Mouse (Mus musculus) kidney, embryonic 14.5 days (tissue): Measurements from ENCODE around the gene Snx29. TPM values are rescaled to one million over a fixed set of nuclear protein-coding genes. Genes with fewer than 3 reads are reported as not detected.
"Not testable (repeated sequence)": the region's sequence is repeated elsewhere in the genome, so short reads cannot be mapped to it uniquely, and the experiment has no call there.

Experiments
- ATAC-seq: fragments of 200-750 bp; cut with Nextera tagmentation; 2 replicates; pipeline ENCODE4 v1.8.0; 2017; ENCODE audit warnings: moderate number of reproducible peaks, mild to moderate bottlenecking, moderate TSS enrichment, moderate library complexity; ENCODE audit not compliant: low FRiP score, low TSS enrichment
- H3K27ac ChIP-seq: fragments of 300-500 bp; sonication (generic); 2 replicates; pipeline ENCODE4 v1.5.1; 2014; ENCODE audit warnings: low read depth, mild to moderate bottlenecking, low read length, moderate library complexity, mixed read lengths
- H3K27me3 ChIP-seq: fragments of 300-500 bp; sonication (generic); 2 replicates; pipeline ENCODE4 v1.6.1; 2014; ENCODE audit warnings: mild to moderate bottlenecking, low read length; ENCODE audit not compliant: control insufficient read depth, insufficient read depth
- H3K36me3 ChIP-seq: fragments of 300-500 bp; sonication (generic); 2 replicates; pipeline ENCODE4 v1.6.1; 2014; ENCODE audit warnings: low read length, mixed read lengths; ENCODE audit not compliant: control insufficient read depth, insufficient read depth
- H3K4me1 ChIP-seq: fragments of 300-500 bp; sonication (generic); 2 replicates; pipeline ENCODE4 v1.6.1; 2014; ENCODE audit warnings: low read length, mixed read lengths; ENCODE audit not compliant: control insufficient read depth, insufficient read depth
- H3K4me2 ChIP-seq: fragments of 300-500 bp; sonication (generic); replicated peaks from 2 replicates; pipeline ENCODE4 v1.6.1; 2014; ENCODE audit warnings: low read depth, mild to moderate bottlenecking, low read length
- H3K4me3 ChIP-seq: fragments of 300-500 bp; sonication (generic); 2 replicates; pipeline ENCODE4 v1.5.1; 2014; ENCODE audit warnings: mild to moderate bottlenecking, low read length
- H3K9ac ChIP-seq: fragments of 300-500 bp; sonication (generic); 2 replicates; pipeline ENCODE4 v1.6.1; 2014; ENCODE audit warnings: low read depth, mild to moderate bottlenecking, low read length, moderate library complexity
- H3K9me3 ChIP-seq: fragments of 300-500 bp; sonication (generic); 2 replicates; pipeline ENCODE4 v1.6.1; 2016; ENCODE audit warnings: low read length; ENCODE audit not compliant: control insufficient read depth
- WGBS: fragments of 180-500 bp; shearing (Covaris S2); extraction: QIAGEN DNeasy Blood & Tissue Kit; methylation state at CpG from one replicate; pipeline ENCODE4 v1.1.7; 2014; 5-methylcytosine and 5-hydroxymethylcytosine counted together
- polyA plus RNA-seq: library from polyadenylated mRNA; unstranded; fragments of >200 nt; fragmentation: Nextera tagmentation; extraction: Ambion mirVana; gene quantifications from 2 replicates; pipeline ENCODE4 v1.2.1, GENCODE M21; 2014

The Snx29 gene
- polyA plus RNA-seq, 1 experiment from 2014 or later, result 17.7 TPM

- Histone ChIP-seq H3K9ac (no peak overlapping the region), H3K4me3 (no peak overlapping the region), H3K9me3 (no peaks in the 10 kb centered on the region), H3K4me2 (no peak overlapping the region), H3K27ac (no peak overlapping the region), H3K4me1 (no peaks in the 10 kb centered on the region), H3K27me3 (no peaks in the 10 kb centered on the region), H3K36me3 (no peaks in the 10 kb centered on the region; the same call in 1 of the 2 replicates)
- WGBS, result 52% methylated on average over 1 of the region's 1 CpGs
- no peak for ATAC-seq
Observed at GRCm38 (mm10) chr16:11444626-11445025, 121.9 kb downstream of the Snx29 start.

DNA sequence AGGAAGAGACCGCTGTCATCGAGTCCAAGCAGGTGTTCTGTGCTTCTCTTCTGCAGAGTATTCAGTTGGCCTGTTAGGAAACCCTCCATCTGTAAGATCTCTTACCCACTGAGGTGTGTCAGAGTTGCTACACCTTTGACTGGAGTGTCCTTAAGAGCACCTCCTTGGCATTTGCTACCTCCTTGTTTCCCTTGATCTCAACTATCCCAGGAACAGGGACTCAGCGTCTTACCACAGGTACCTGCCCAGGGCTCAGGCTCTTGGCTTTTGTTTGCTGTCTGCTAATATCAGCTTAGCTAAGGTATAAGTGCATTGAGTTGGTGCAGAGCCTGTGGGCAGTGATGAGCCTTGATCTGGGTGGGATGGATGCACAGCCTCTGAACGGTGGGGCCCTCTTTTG is 124.3 kb downstream of the Snx29 start:
- Histone ChIP-seq H3K4me3 (no peak overlapping the region), H3K4me2 (no peak overlapping the region), H3K27ac (no peak overlapping the region), H3K4me1 (no peaks in the 10 kb centered on the region), H3K9me3 (no peaks in the 10 kb centered on the region), H3K9ac (no peak overlapping the region), H3K27me3 (no peaks in the 10 kb centered on the region), H3K36me3 (no peaks in the 10 kb centered on the region; the same call in 1 of the 2 replicates)
- 91% methylated on average over 4 of the region's 4 CpGs for WGBS
- no peak for ATAC-seq

DNA sequence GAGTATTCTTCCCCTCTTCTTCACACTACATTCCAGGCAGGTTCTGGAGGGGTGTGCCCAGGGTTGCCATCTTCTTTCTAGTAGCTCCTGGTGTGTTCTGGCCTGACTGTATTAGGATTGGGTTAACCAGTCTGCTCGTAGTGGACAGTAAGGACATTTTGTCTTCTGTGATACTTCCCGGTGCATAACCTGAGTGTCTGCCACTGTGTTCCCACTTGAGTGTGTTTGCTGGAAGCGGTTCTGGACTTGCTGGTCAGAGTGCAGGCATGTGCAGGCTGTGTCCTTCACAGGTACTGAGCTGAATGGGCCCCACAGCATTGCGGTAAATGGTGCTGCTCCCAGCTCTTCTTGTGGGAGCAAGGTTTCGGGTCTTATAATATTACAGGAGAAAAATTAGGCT is 125.2 kb downstream of the Snx29 start:
- Histone ChIP-seq H3K9ac (no peak overlapping the region), H3K4me2 (no peak overlapping the region), H3K27ac (no peak overlapping the region), H3K4me3 (no peak overlapping the region), H3K27me3 (no peaks in the 10 kb centered on the region), H3K9me3 (no peaks in the 10 kb centered on the region), H3K4me1 (no peaks in the 10 kb centered on the region), H3K36me3 (no peaks in the 10 kb centered on the region; the same call in 1 of the 2 replicates)
- no peak for ATAC-seq
- WGBS, result 90% methylated on average over 5 of the region's 5 CpGs

GRCm38 (mm10) chr16:11448696-11449095 is 126.0 kb downstream of the Snx29 start:
- not testable (repeated sequence) for ATAC-seq, H3K27me3 ChIP-seq, H3K9ac ChIP-seq, H3K4me3 ChIP-seq, H3K36me3 ChIP-seq, H3K4me2 ChIP-seq, H3K27ac ChIP-seq, H3K9me3 ChIP-seq, H3K4me1 ChIP-seq
- 90% methylated on average over 4 of the region's 4 CpGs for WGBS

DNA sequence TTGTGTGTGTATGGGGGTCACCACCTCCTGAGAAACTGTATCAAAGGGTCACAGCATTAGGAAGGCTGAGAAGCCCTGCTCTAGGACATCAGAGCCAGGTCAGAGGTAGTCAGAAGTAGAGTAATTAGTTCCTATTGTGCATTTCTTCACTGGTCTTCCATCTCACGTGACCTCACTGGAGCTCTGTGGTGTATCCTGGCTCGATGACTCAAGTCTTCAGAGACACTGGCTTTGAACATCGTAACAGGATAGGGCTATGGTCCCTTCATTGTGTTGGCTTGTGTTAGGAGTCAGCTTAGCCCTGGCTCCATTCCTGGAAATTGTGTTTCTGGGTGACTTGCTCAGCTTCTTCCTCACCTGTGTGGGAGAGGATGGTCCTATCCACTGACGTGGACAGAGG is 126.6 kb downstream of the Snx29 start:
- Histone ChIP-seq H3K4me2 (no peak overlapping the region), H3K4me1 (no peaks in the 10 kb centered on the region), H3K27me3 (no peaks in the 10 kb centered on the region), H3K9ac (no peak overlapping the region), H3K27ac (no peak overlapping the region), H3K36me3 (no peaks in the 10 kb centered on the region; the same call in 1 of the 2 replicates), H3K4me3 (no peak overlapping the region), H3K9me3 (no peaks in the 10 kb centered on the region)
- ATAC-seq, result no peak
- 84% methylated on average over 4 of the region's 4 CpGs for WGBS

DNA sequence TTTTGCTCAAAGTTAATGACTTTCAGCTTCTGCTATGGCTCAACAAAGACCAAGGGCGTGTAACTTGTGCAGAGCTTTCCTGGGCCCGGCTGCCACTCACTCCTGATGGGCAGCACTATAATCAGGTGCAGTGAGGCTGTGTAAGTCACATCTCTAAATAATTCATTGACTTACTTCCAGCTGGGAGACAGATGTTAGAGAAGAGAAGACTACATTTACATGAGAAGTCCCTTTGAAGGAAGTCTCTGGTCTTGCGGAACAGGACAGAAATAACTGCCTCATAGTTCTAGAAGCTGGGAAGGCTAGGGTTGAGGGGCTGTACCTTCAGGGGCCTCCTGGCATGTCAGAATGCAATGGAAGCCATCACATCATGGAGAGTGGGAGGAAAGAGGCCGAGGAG is 127.9 kb downstream of the Snx29 start:
- Histone ChIP-seq H3K27me3 (no peaks in the 10 kb centered on the region), H3K9me3 (no peaks in the 10 kb centered on the region), H3K9ac (no peak overlapping the region), H3K4me3 (no peak overlapping the region), H3K4me1 (no peaks in the 10 kb centered on the region), H3K36me3 (no peaks in the 10 kb centered on the region; the same call in 1 of the 2 replicates), H3K27ac (no peak overlapping the region), H3K4me2 (no peak overlapping the region)
- no peak for ATAC-seq
- WGBS, result 77% methylated on average over 4 of the region's 4 CpGs

DNA sequence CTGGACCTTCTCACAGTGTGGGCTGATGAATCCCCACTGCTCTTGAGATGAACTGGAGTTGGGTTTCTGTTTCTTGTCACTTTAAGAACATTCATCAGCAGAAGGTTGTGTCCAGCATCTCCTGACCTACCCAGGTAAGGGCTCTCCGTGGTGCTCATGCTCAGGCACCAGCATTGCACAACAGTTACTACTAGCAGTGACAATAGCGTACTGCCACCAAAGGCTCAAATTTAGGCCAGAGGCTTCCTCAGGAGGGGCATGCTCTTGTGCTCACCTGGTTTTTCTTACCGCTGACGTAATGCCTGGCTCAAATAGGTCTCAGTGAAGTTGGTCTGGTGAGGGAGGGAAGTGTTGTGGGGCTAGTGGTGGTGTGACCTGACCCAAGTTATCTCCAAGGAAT is 132.2 kb downstream of the Snx29 start:
- H3K27ac ChIP-seq, result no peak overlapping the region
- no peak overlapping the region for H3K9ac ChIP-seq
- WGBS, result 95% methylated on average over 4 of the region's 4 CpGs
- no peak overlapping the region for H3K4me3 ChIP-seq
- H3K27me3 ChIP-seq, result no peaks in the 10 kb centered on the region
- H3K4me1 ChIP-seq, result no peaks in the 10 kb centered on the region
- no peak for ATAC-seq
- no peaks in the 10 kb centered on the region; the same call in 1 of the 2 replicates for H3K36me3 ChIP-seq
- no peak overlapping the region for H3K4me2 ChIP-seq
- no peaks in the 10 kb centered on the region for H3K9me3 ChIP-seq

- no peaks in the 10 kb centered on the region for H3K4me1 ChIP-seq
- 73% methylated on average over 5 of the region's 5 CpGs for WGBS
- H3K27ac ChIP-seq, result no peak overlapping the region
- no peak overlapping the region for H3K4me2 ChIP-seq
- no peak overlapping the region for H3K9ac ChIP-seq
- no peaks in the 10 kb centered on the region; the same call in 1 of the 2 replicates for H3K36me3 ChIP-seq
- H3K4me3 ChIP-seq, result no peak overlapping the region
- ATAC-seq, result no peak
- H3K27me3 ChIP-seq, result no peaks in the 10 kb centered on the region
- no peaks in the 10 kb centered on the region for H3K9me3 ChIP-seq
Observed at GRCm38 (mm10) chr16:11455545-11456140, 132.9 kb downstream of the Snx29 start.

GRCm38 (mm10) chr16:11456141-11456645 is 133.5 kb downstream of the Snx29 start:
- Histone ChIP-seq H3K4me2 (no peak overlapping the region), H3K9ac (no peak overlapping the region), H3K4me1 (no peaks in the 10 kb centered on the region), H3K27ac (no peak overlapping the region), H3K9me3 (no peaks in the 10 kb centered on the region), H3K4me3 (no peak overlapping the region), H3K36me3 (no peaks in the 10 kb centered on the region; the same call in 1 of the 2 replicates), H3K27me3 (no peaks in the 10 kb centered on the region)
- 70% methylated on average over 5 of the region's 5 CpGs for WGBS
- no peak for ATAC-seq
